Mouse (Mus musculus): ENCODE measurements around the gene Clec4f.
"Not testable (repeated sequence)": the region's sequence is repeated elsewhere in the genome, so short reads cannot be mapped to it uniquely, and the experiment has no call there.

Clec4f gene

GRCm38 (mm10) chr6:83634106-83634505, 21.9 kb downstream of the Clec4f start:
- not testable (repeated sequence) for DNase-seq (ENCODE audit: low spot score)

GRCm38 (mm10) chr6:83631815-83632214, 24.2 kb downstream of the Clec4f start:
- no peak for DNase-seq (ENCODE audit: low spot score)

- no peak for DNase-seq (ENCODE audit: low spot score)
These were observed 29.2 kb downstream of the Clec4f start for GRCm38 (mm10) chr6:83626781-83627180.

- DNase-seq (ENCODE audit: low spot score), result no peak
These were observed 36.0 kb downstream of the Clec4f start for GRCm38 (mm10) chr6:83619955-83620354.

- DNase-seq (ENCODE audit: low spot score), result no peak
These were observed 38.2 kb downstream of the Clec4f start for GRCm38 (mm10) chr6:83617581-83618335.

- DNase-seq (ENCODE audit: low spot score), result peak; percentile 14
These were observed 39.5 kb downstream of the Clec4f start for GRCm38 (mm10) chr6:83616512-83616911.

- no peak for DNase-seq (ENCODE audit: low spot score)
These were observed 41.5 kb downstream of the Clec4f start for GRCm38 (mm10) chr6:83614469-83614868.

- DNase-seq (ENCODE audit: low spot score), result no peak
These were observed 43.0 kb downstream of the Clec4f start for GRCm38 (mm10) chr6:83612976-83613375.

GRCm38 (mm10) chr6:83599636-83600174, 56.3 kb downstream of the Clec4f start:
- no peak for DNase-seq (ENCODE audit: low spot score)

- no peak for DNase-seq (ENCODE audit: low spot score)
These were observed 56.9 kb downstream of the Clec4f start for GRCm38 (mm10) chr6:83599060-83599550.

GRCm38 (mm10) chr6:83598646-83599045, 57.3 kb downstream of the Clec4f start:
- DNase-seq (ENCODE audit: low spot score), result no peak

- DNase-seq (ENCODE audit: low spot score), result no peak
These were observed 58.0 kb downstream of the Clec4f start for GRCm38 (mm10) chr6:83597988-83598387.

- DNase-seq (ENCODE audit: low spot score), result no peak
These were observed 61.0 kb downstream of the Clec4f start for GRCm38 (mm10) chr6:83595035-83595434.

Measured in ovary, adult 18-20 months (tissue).